Mouse (Mus musculus): ENCODE measurements around the gene Tnfsfm13. TPM values are rescaled to one million over a fixed set of nuclear protein-coding genes. Genes with fewer than 3 reads are reported as not detected.
A peak's percentile ranks its signal among the peaks of the same experiment; 100 is the strongest.

Tnfsfm13 gene
- polyA plus RNA-seq, 1 experiment = 1.6 TPM

DNA sequence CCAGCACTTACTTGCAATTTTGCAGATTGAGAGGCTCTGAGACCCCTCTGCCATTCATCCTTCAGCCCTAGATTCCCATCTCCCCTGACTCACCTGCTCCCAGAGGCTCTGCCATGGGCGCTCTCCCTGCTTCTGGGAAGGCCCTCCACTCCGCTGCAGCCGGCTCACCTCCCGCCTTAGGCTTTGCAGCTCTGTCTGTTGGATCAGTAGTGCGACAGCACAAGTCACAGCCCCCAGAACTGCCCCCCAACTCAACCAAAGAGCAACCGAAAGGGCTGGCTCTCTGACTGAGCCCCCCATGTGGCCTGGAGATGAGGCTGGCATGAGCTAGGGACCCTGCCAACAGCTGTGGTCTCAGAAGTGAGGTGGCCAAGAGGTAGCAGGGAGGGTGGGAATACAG is 11.0 kb downstream of the Tnfsfm13 start:
- Histone ChIP-seq H3K4me3 (no peak overlapping the region), H3K36me3 (ENCODE audit: control insufficient read depth, insufficient read depth) (no peaks in the 10 kb centered on the region), H3K27me3 (ENCODE audit: control insufficient read depth, insufficient read depth, insufficient read length) (no peaks in the 10 kb centered on the region), H3ac (ENCODE audit: control insufficient read depth, insufficient read length) (no peak overlapping the region), H3K4me2 (ENCODE audit: low read depth) (no peak overlapping the region), H3K79me2 (ENCODE audit: control insufficient read depth, insufficient read depth) (peaks cover 14% of the 10 kb centered on the region)
- TF ChIP-seq TCF12 (IDR thresholded peaks at IDR 0.05; ENCODE audit: insufficient read depth, poor library complexity, severe bottlenecking) (no peak), POLR2A (IDR thresholded peaks at IDR 0.05; ENCODE audit: insufficient read length, low read depth) (no peak), MYOD1 (IDR thresholded peaks at IDR 0.05; ENCODE audit: control insufficient read depth in 1 of 3, insufficient read length in 2 of 3, low read depth in 2 of 3) (no peak), MYOG (IDR thresholded peaks at IDR 0.05; ENCODE audit: control insufficient read depth in 1 of 3, insufficient read depth in 1 of 3, insufficient read length in 2 of 3, low read depth in 2 of 3) (no peak), TCF3 (IDR thresholded peaks at IDR 0.05; ENCODE audit: insufficient read length, low read depth) (no peak), POLR2AphosphoS2 (IDR thresholded peaks at IDR 0.05; ENCODE audit: insufficient read length, low read depth) (no peak), REST (IDR thresholded peaks at IDR 0.05; ENCODE audit: insufficient read depth, insufficient read length) (no peak), E2F4 (IDR thresholded peaks at IDR 0.05; ENCODE audit: insufficient read depth) (no peak), USF1 (IDR thresholded peaks at IDR 0.05; ENCODE audit: low read depth) (no peak), SRF (IDR thresholded peaks at IDR 0.05; ENCODE audit: control insufficient read depth, insufficient read length, low read depth) (no peak), MAX (IDR thresholded peaks at IDR 0.05; ENCODE audit: low read depth) (no peak), CEBPB (IDR thresholded peaks at IDR 0.05; ENCODE audit: insufficient read depth, poor library complexity, severe bottlenecking) (no peak)

DNA sequence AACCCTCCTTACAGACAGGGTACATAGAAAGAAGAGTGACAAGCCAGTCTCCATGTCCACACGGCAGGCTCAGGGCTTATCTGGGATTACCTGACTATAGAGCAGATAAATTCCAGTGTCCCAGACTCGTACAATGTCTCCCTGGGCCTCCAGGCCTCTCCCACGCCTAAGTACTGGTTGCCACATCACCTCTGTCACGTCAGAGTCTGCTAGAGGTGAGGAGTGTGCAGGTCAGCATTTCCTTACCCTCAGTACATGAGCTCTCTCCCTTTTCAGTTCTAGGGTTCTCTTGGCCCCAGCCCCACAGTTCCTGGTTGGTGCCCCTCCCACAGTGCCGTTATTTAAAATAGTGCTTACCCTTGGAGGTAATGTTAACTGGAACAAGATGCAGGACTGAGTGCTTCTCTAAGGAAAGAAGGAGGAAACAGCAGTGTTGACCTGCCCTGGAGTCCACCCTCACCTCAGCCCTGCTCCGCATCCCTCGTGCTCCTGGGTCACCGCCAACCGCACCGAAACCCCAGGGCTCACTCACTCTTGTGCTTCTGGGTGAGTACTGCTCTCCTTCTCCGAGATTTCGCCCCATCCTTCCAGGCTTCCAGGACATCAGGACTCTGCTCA is 11.7 kb downstream of the Tnfsfm13 start:
- no peaks in the 10 kb centered on the region for H3K27me3 ChIP-seq (ENCODE audit: control insufficient read depth, insufficient read depth, insufficient read length)
- H3K4me3 ChIP-seq = no peak overlapping the region
- peaks cover 19% of the 10 kb centered on the region for H3K79me2 ChIP-seq (ENCODE audit: control insufficient read depth, insufficient read depth)
- H3ac ChIP-seq (ENCODE audit: control insufficient read depth, insufficient read length) = no peak overlapping the region
- no peaks in the 10 kb centered on the region for H3K36me3 ChIP-seq (ENCODE audit: control insufficient read depth, insufficient read depth)
- no peak overlapping the region for H3K4me2 ChIP-seq (ENCODE audit: low read depth)
- no peak for TF ChIP-seq MYOD1 (IDR thresholded peaks at IDR 0.05; ENCODE audit: control insufficient read depth in 1 of 3, insufficient read length in 2 of 3, low read depth in 2 of 3)
- no peak for TF ChIP-seq MYOG (IDR thresholded peaks at IDR 0.05; ENCODE audit: control insufficient read depth in 1 of 3, insufficient read depth in 1 of 3, insufficient read length in 2 of 3, low read depth in 2 of 3)
- TF ChIP-seq CEBPB (IDR thresholded peaks at IDR 0.05; ENCODE audit: insufficient read depth, poor library complexity, severe bottlenecking) = no peak
- no peak for TF ChIP-seq USF1 (IDR thresholded peaks at IDR 0.05; ENCODE audit: low read depth)
- TF ChIP-seq E2F4 (IDR thresholded peaks at IDR 0.05; ENCODE audit: insufficient read depth) = no peak
- TF ChIP-seq POLR2A (IDR thresholded peaks at IDR 0.05; ENCODE audit: insufficient read length, low read depth) = no peak
- TF ChIP-seq POLR2AphosphoS2 (IDR thresholded peaks at IDR 0.05; ENCODE audit: insufficient read length, low read depth) = no peak
- no peak for TF ChIP-seq TCF3 (IDR thresholded peaks at IDR 0.05; ENCODE audit: insufficient read length, low read depth)
- no peak for TF ChIP-seq MAX (IDR thresholded peaks at IDR 0.05; ENCODE audit: low read depth)
- TF ChIP-seq REST (IDR thresholded peaks at IDR 0.05; ENCODE audit: insufficient read depth, insufficient read length) = no peak
- no peak for TF ChIP-seq SRF (IDR thresholded peaks at IDR 0.05; ENCODE audit: control insufficient read depth, insufficient read length, low read depth)
- TF ChIP-seq TCF12 (IDR thresholded peaks at IDR 0.05; ENCODE audit: insufficient read depth, poor library complexity, severe bottlenecking) = no peak

DNA sequence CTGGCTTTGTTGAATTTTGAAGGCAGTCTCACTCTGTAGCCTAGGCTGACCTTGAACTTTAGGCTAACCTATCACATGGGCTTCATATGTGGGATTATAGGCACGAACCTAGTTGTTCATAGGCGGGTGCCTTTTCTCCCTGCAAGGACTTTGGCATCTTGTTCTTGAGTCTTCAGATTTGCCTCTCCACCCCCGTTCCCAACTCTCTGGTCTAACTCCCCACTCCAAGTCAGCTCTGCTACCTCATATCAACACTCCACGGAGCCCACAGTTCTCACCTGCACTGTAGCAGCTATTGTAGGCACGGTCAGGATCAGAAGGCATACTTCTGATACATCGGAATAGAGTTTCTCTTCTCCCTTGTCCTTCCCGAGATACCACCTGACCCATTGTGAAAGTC is 12.3 kb downstream of the Tnfsfm13 start:
- Histone ChIP-seq H3K27me3 (ENCODE audit: control insufficient read depth, insufficient read depth, insufficient read length) (no peaks in the 10 kb centered on the region), H3K4me3 (no peak overlapping the region), H3K79me2 (ENCODE audit: control insufficient read depth, insufficient read depth) (peaks cover 26% of the 10 kb centered on the region), H3ac (ENCODE audit: control insufficient read depth, insufficient read length) (no peak overlapping the region), H3K4me2 (ENCODE audit: low read depth) (no peak overlapping the region), H3K36me3 (ENCODE audit: control insufficient read depth, insufficient read depth) (peaks cover 4% of the 10 kb centered on the region)
- TF ChIP-seq TCF3 (IDR thresholded peaks at IDR 0.05; ENCODE audit: insufficient read length, low read depth) (no peak), TCF12 (IDR thresholded peaks at IDR 0.05; ENCODE audit: insufficient read depth, poor library complexity, severe bottlenecking) (no peak), MYOG (IDR thresholded peaks at IDR 0.05; ENCODE audit: control insufficient read depth in 1 of 3, insufficient read depth in 1 of 3, insufficient read length in 2 of 3, low read depth in 2 of 3) (no peak), MAX (IDR thresholded peaks at IDR 0.05; ENCODE audit: low read depth) (no peak), MYOD1 (IDR thresholded peaks at IDR 0.05; ENCODE audit: control insufficient read depth in 1 of 3, insufficient read length in 2 of 3, low read depth in 2 of 3) (no peak), POLR2AphosphoS2 (IDR thresholded peaks at IDR 0.05; ENCODE audit: insufficient read length, low read depth) (no peak), REST (IDR thresholded peaks at IDR 0.05; ENCODE audit: insufficient read depth, insufficient read length) (no peak), CEBPB (IDR thresholded peaks at IDR 0.05; ENCODE audit: insufficient read depth, poor library complexity, severe bottlenecking) (no peak), SRF (IDR thresholded peaks at IDR 0.05; ENCODE audit: control insufficient read depth, insufficient read length, low read depth) (no peak), POLR2A (IDR thresholded peaks at IDR 0.05; ENCODE audit: insufficient read length, low read depth) (no peak), E2F4 (IDR thresholded peaks at IDR 0.05; ENCODE audit: insufficient read depth) (no peak), USF1 (IDR thresholded peaks at IDR 0.05; ENCODE audit: low read depth) (no peak)

DNA sequence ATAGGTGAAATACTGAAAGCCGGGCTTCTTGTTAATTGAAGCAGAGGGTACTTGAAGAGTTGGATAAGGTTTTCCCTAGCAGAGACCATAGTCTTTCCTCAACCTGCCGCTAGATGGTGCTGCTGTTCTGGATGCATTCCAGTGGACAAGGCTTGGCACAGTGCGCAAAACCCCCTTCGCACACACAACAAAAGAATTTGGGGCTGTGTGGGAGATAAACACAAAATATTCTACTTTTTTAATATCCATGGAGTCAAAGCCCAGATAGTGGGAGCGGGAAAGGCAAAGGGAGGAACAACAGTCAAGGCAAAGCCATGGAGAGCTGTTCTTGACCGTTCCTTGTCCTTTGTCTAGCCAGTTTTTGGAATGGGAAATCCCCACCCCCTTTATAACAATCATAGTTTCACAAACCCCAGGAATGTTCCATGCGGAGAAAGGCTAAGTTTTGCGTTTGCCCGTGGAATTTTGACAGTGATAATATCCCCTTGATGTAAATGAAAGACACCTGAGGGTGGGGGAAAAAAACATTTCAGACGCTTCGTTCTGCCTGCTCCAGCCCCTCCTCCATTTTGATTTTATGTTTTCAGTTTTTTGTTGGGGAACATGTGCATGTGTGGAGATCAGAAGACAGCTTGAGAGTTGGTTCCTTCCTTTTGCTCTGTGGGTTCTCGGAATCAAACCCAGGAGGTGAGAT is 12.9 kb downstream of the Tnfsfm13 start:
- no peak overlapping the region for H3ac ChIP-seq (ENCODE audit: control insufficient read depth, insufficient read length)
- peaks cover 28% of the 10 kb centered on the region for H3K79me2 ChIP-seq (ENCODE audit: control insufficient read depth, insufficient read depth)
- H3K4me3 ChIP-seq = peak overlapping the region; percentile 83
- H3K27me3 ChIP-seq (ENCODE audit: control insufficient read depth, insufficient read depth, insufficient read length) = no peaks in the 10 kb centered on the region
- H3K4me2 ChIP-seq (ENCODE audit: low read depth) = peak overlapping the region; percentile 88
- TF ChIP-seq USF1 (IDR thresholded peaks at IDR 0.05; ENCODE audit: low read depth) (no peak), MYOD1 (IDR thresholded peaks at IDR 0.05; ENCODE audit: control insufficient read depth in 1 of 3, insufficient read length in 2 of 3, low read depth in 2 of 3) (no peak), E2F4 (IDR thresholded peaks at IDR 0.05; ENCODE audit: insufficient read depth) (no peak), REST (IDR thresholded peaks at IDR 0.05; ENCODE audit: insufficient read depth, insufficient read length) (no peak), POLR2A (IDR thresholded peaks at IDR 0.05; ENCODE audit: insufficient read length, low read depth) (no peak), CEBPB (IDR thresholded peaks at IDR 0.05; ENCODE audit: insufficient read depth, poor library complexity, severe bottlenecking) (no peak), MAX (IDR thresholded peaks at IDR 0.05; ENCODE audit: low read depth) (no peak), SRF (IDR thresholded peaks at IDR 0.05; ENCODE audit: control insufficient read depth, insufficient read length, low read depth) (no peak), MYOG (IDR thresholded peaks at IDR 0.05; ENCODE audit: control insufficient read depth in 1 of 3, insufficient read depth in 1 of 3, insufficient read length in 2 of 3, low read depth in 2 of 3) (no peak), POLR2AphosphoS2 (IDR thresholded peaks at IDR 0.05; ENCODE audit: insufficient read length, low read depth) (no peak), TCF3 (IDR thresholded peaks at IDR 0.05; ENCODE audit: insufficient read length, low read depth) (no peak)
- peaks cover 10% of the 10 kb centered on the region for H3K36me3 ChIP-seq (ENCODE audit: control insufficient read depth, insufficient read depth)
